Mouse (Mus musculus): Measurements from ENCODE around the gene Tiam1.

GRCm38 (mm10) chr16:89863264-89863663, 280.3 kb downstream of the Tiam1 start:
- TF ChIP-seq CTCF (IDR thresholded peaks at IDR 0.05; ENCODE audit: low read depth) (no peak), EP300 (optimal IDR thresholded peaks at IDR 0.05) (no peak)

All from stomach, postnatal 0 days (tissue).